Mouse (Mus musculus) lung, postnatal 0 days (tissue): ENCODE measurements around the gene Tbc1d22b. TPM values are rescaled to one million over a fixed set of nuclear protein-coding genes. Genes with fewer than 3 reads are reported as not detected.
"Not testable (repeated sequence)": the region's sequence is repeated elsewhere in the genome, so short reads cannot be mapped to it uniquely, and the experiment has no call there.

Experiments used
- ATAC-seq: fragments of 200-750 bp; cut with Nextera tagmentation; 2 replicates; pipeline ENCODE4 v1.8.0; 2017; ENCODE audit warnings: moderate library complexity
- DNase-seq: peaks from one replicate; pipeline ENCODE4 v3.0.0-alpha.2; 2016; ENCODE audit warnings: low spot score
- H3K27ac ChIP-seq: fragments of 300-500 bp; sonication (generic); 2 replicates; pipeline ENCODE4 v1.5.1; 2014; ENCODE audit warnings: antibody characterized with exemption, mild to moderate bottlenecking, low read length, mixed read lengths
- H3K27me3 ChIP-seq: fragments of 300-500 bp; sonication (generic); replicated peaks from 2 replicates; pipeline ENCODE4 v1.6.1; 2014; ENCODE audit warnings: low read length, mixed read lengths; ENCODE audit not compliant: insufficient read depth
- H3K36me3 ChIP-seq: fragments of 300-500 bp; sonication (generic); 2 replicates; pipeline ENCODE4 v1.6.1; 2014; ENCODE audit warnings: low read length, mixed read lengths; ENCODE audit not compliant: insufficient read depth
- H3K4me1 ChIP-seq: fragments of 300-500 bp; sonication (generic); 2 replicates; pipeline ENCODE4 v1.6.1; 2014; ENCODE audit warnings: antibody characterized with exemption, low read depth, low read length, mixed read lengths; ENCODE audit not compliant: insufficient read depth
- H3K4me2 ChIP-seq: fragments of 300-500 bp; sonication (generic); replicated peaks from 2 replicates; pipeline ENCODE4 v1.6.1; 2014; ENCODE audit warnings: low read depth, mild to moderate bottlenecking, low read length, moderate library complexity, mixed read lengths
- H3K4me3 ChIP-seq: fragments of 300-500 bp; sonication (generic); 2 replicates; pipeline ENCODE4 v1.5.1; 2014; ENCODE audit warnings: low read depth, low read length
- H3K9ac ChIP-seq: fragments of 300-500 bp; sonication (generic); replicated peaks from 2 replicates; pipeline ENCODE4 v1.6.1; 2014; ENCODE audit warnings: low read depth, mild to moderate bottlenecking
- H3K9me3 ChIP-seq: fragments of 300-500 bp; sonication (generic); 2 replicates; pipeline ENCODE4 v1.6.1; 2016; ENCODE audit warnings: low read length, mixed read lengths
- CTCF ChIP-seq: IDR thresholded peaks from 2 replicates; pipeline ENCODE4 v1.5.1; 2016; ENCODE audit warnings: antibody characterized with exemption, mild to moderate bottlenecking
- EP300 ChIP-seq: IDR thresholded peaks from 2 replicates; pipeline ENCODE4 v1.6.1; 2016; ENCODE audit warnings: antibody characterized with exemption, mild to moderate bottlenecking, control low read depth
- WGBS: fragments of 180-500 bp; shearing (Covaris S2); extraction: QIAGEN DNeasy Blood & Tissue Kit; methylation state at CpG from one replicate; pipeline ENCODE4 v1.1.7; 2014; 5-methylcytosine and 5-hydroxymethylcytosine counted together
- polyA plus RNA-seq: library from polyadenylated mRNA; unstranded; fragments of >200 nt; fragmentation: Nextera tagmentation; extraction: Ambion mirVana; gene quantifications from 2 replicates; pipeline ENCODE4 v1.2.1, GENCODE M21; 2015

The Tbc1d22b gene
- polyA plus RNA-seq, 1 experiment from 2014 or later: 5.9 TPM

GRCm38 (mm10) chr17:29503700-29504099 lies 45.9 kb upstream of the Tbc1d22b start:
- Histone ChIP-seq H3K4me1 (peaks cover 6% of the 10 kb centered on the region; the same call in 1 of the 2 replicates), H3K4me2 (no peak overlapping the region; the same call in 1 of the 2 replicates), H3K4me3 (no peak overlapping the region), H3K9me3 (no peaks in the 10 kb centered on the region), H3K36me3 (no peaks in the 10 kb centered on the region), H3K9ac (no peak overlapping the region), H3K27me3 (no peaks in the 10 kb centered on the region), H3K27ac (no peak overlapping the region)
- WGBS: 81% methylated on average over 5 of the region's 5 CpGs
- DNase-seq (no peak), ATAC-seq (no peak)
- TF ChIP-seq EP300 (no peak), CTCF (peak; percentile 51)

GRCm38 (mm10) chr17:29508927-29509608 lies 40.5 kb upstream of the Tbc1d22b start:
- no peaks in the 10 kb centered on the region for H3K27me3 ChIP-seq
- H3K4me2 ChIP-seq: no peak overlapping the region
- no peaks in the 10 kb centered on the region for H3K4me1 ChIP-seq
- ATAC-seq: peak; percentile 23; the same call in 1 of the 2 replicates
- H3K27ac ChIP-seq: no peak overlapping the region
- 55% methylated on average over 12 of the region's 12 CpGs for WGBS
- no peak overlapping the region for H3K9ac ChIP-seq
- no peaks in the 10 kb centered on the region for H3K9me3 ChIP-seq
- peak; percentile 56 for DNase-seq
- H3K4me3 ChIP-seq: no peak overlapping the region
- no peaks in the 10 kb centered on the region for H3K36me3 ChIP-seq
- TF ChIP-seq CTCF: no peak
- no peak for TF ChIP-seq EP300

- H3K36me3 ChIP-seq: no peaks in the 10 kb centered on the region
- WGBS: 56% methylated on average over 8 of the region's 8 CpGs
- no peak overlapping the region for H3K27ac ChIP-seq
- H3K9ac ChIP-seq: no peak overlapping the region
- no peak overlapping the region for H3K4me2 ChIP-seq
- peak; percentile 33 for DNase-seq
- H3K9me3 ChIP-seq: no peaks in the 10 kb centered on the region
- ATAC-seq: peak; percentile 13; the same call in 1 of the 2 replicates
- no peaks in the 10 kb centered on the region for H3K4me1 ChIP-seq
- H3K27me3 ChIP-seq: no peaks in the 10 kb centered on the region
- TF ChIP-seq CTCF: no peak
- no peak for TF ChIP-seq EP300
- H3K4me3 ChIP-seq: no peak overlapping the region
Observed at GRCm38 (mm10) chr17:29510691-29511090, 38.9 kb upstream of the Tbc1d22b start.

- Histone ChIP-seq H3K9ac (no peak overlapping the region), H3K4me2 (no peak overlapping the region), H3K4me1 (no peaks in the 10 kb centered on the region), H3K27ac (no peak overlapping the region), H3K36me3 (no peaks in the 10 kb centered on the region), H3K9me3 (no peaks in the 10 kb centered on the region), H3K27me3 (no peaks in the 10 kb centered on the region), H3K4me3 (no peak overlapping the region)
- DNase-seq: peak; percentile 91
- no peak for TF ChIP-seq EP300
- peak; percentile 86 for TF ChIP-seq CTCF
- WGBS: 28% methylated on average over 13 of the region's 13 CpGs
- ATAC-seq: peak; percentile 83
Observed at GRCm38 (mm10) chr17:29513044-29513730, 36.4 kb upstream of the Tbc1d22b start.

- WGBS: 2% methylated on average over 11 of the region's 11 CpGs
- H3K27ac ChIP-seq: 0 out of 2 replicates have a peak overlapping the region, but pooled peaks have one; percentile 20
- H3K4me1 ChIP-seq: no peaks in the 10 kb centered on the region
- no peak overlapping the region for H3K4me3 ChIP-seq
- ATAC-seq (peak; percentile 22; the same call in 1 of the 2 replicates), DNase-seq (peak; percentile 89)
- H3K27me3 ChIP-seq: no peaks in the 10 kb centered on the region
- no peak overlapping the region for H3K9ac ChIP-seq
- TF ChIP-seq CTCF: peak; percentile 93
- no peak for TF ChIP-seq EP300
- H3K36me3 ChIP-seq: no peaks in the 10 kb centered on the region
- no peak overlapping the region for H3K4me2 ChIP-seq
- no peaks in the 10 kb centered on the region for H3K9me3 ChIP-seq
Observed at GRCm38 (mm10) chr17:29514435-29514834, 35.1 kb upstream of the Tbc1d22b start.

GRCm38 (mm10) chr17:29518665-29519064 lies 30.9 kb upstream of the Tbc1d22b start:
- not testable (repeated sequence) for H3K9me3 ChIP-seq, ATAC-seq, H3K4me2 ChIP-seq, H3K4me1 ChIP-seq, H3K4me3 ChIP-seq, H3K36me3 ChIP-seq, H3K27ac ChIP-seq, H3K9ac ChIP-seq, H3K27me3 ChIP-seq, DNase-seq
- WGBS: 82% methylated on average over 5 of the region's 5 CpGs
